Mouse (Mus musculus) heart, embryonic 15.5 days (tissue): ENCODE measurements around the gene Ttll4. TPM values are rescaled to one million over a fixed set of nuclear protein-coding genes. Genes with fewer than 3 reads are reported as not detected.

Experiments used
- ATAC-seq: fragments of 200-750 bp; cut with Nextera tagmentation; replicated peaks from 2 replicates; pipeline ENCODE4 v1.8.0; 2017; ENCODE audit warnings: low read depth, moderate TSS enrichment; ENCODE audit not compliant: insufficient number of reproducible peaks, insufficient read depth, low FRiP score
- H3K27ac ChIP-seq: fragments of 300-500 bp; sonication (generic); 2 replicates; pipeline ENCODE4 v1.5.1; 2015; ENCODE audit warnings: mild to moderate bottlenecking, inconsistent platforms
- H3K27me3 ChIP-seq: fragments of 300-500 bp; sonication (generic); 2 replicates; pipeline ENCODE4 v1.6.1; 2015; ENCODE audit warnings: inconsistent platforms
- H3K36me3 ChIP-seq: fragments of 300-500 bp; sonication (generic); 2 replicates; pipeline ENCODE4 v1.6.1; 2015; ENCODE audit warnings: mild to moderate bottlenecking, inconsistent platforms
- H3K4me1 ChIP-seq: fragments of 300-500 bp; sonication (generic); replicated peaks from 2 replicates; pipeline ENCODE4 v1.6.1; 2015; ENCODE audit warnings: inconsistent platforms
- H3K4me2 ChIP-seq: fragments of 300-500 bp; sonication (generic); 2 replicates; pipeline ENCODE4 v1.6.1; 2015; ENCODE audit warnings: inconsistent platforms, mild to moderate bottlenecking, moderate library complexity
- H3K4me3 ChIP-seq: fragments of 300-500 bp; sonication (generic); 2 replicates; pipeline ENCODE4 v1.5.1; 2015; ENCODE audit warnings: mild to moderate bottlenecking, inconsistent platforms
- H3K9ac ChIP-seq: fragments of 300-500 bp; sonication (generic); 2 replicates; pipeline ENCODE4 v1.6.1; 2015; ENCODE audit warnings: mild to moderate bottlenecking, inconsistent platforms
- H3K9me3 ChIP-seq: fragments of 300-500 bp; sonication (generic); replicated peaks from 2 replicates; pipeline ENCODE4 v1.6.1; 2016; ENCODE audit warnings: inconsistent platforms
- WGBS: fragments of 180-500 bp; shearing (Covaris S2); methylation state at CpG from one replicate; pipeline ENCODE4 v1.1.7; 2015; ENCODE audit warnings: mixed read lengths; 5-methylcytosine and 5-hydroxymethylcytosine counted together
- polyA plus RNA-seq: library from polyadenylated mRNA; unstranded; fragments of >200 nt; fragmentation: Nextera tagmentation; extraction: Ambion mirVana; gene quantifications from 2 replicates; pipeline ENCODE4 v1.2.1, GENCODE M21; 2015

Gene Ttll4
- polyA plus RNA-seq, 1 experiment from 2014 or later, result 7.3 TPM

DNA sequence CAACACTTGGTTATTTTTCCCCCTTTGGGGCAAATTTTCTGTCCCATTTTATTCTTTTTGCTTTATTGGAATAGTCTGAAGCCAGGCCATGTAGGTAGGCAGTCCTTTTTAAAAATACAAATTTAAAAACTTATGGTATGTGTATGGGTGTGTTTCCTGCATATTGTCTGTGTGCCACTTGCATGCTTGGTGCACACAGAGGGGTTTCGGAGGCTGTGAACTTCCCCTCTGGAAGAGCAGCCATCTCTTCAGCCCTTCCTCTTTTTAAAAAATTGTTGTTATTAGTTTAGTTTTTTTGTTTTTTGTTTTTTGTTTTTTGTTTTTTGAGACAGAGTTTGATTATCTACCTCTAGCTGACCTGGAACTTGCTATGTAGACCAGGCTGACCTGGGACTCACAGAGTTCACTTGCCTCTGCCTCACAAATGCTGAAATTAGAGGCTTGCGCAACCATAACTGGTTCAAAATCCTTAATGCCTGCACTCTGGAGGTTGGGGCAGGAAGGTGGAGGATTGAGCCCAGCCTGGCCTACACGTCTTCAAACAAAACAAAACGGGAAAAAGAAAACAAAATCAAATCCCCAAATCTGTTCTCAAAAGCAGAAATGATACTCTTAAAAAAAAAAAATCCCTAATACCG, 51.0 kb downstream of the Ttll4 start:
- Histone ChIP-seq H3K27ac (peak overlapping the region; percentile 69), H3K9me3 (no peaks in the 10 kb centered on the region), H3K27me3 (no peaks in the 10 kb centered on the region), H3K9ac (peak overlapping the region; percentile 76; the same call in 1 of the 2 replicates), H3K4me1 (peaks cover 6% of the 10 kb centered on the region), H3K4me2 (peak overlapping the region; percentile 92), H3K36me3 (no peaks in the 10 kb centered on the region), H3K4me3 (peak overlapping the region; percentile 65)
- no peak for ATAC-seq
- 39% methylated on average over 5 of the region's 5 CpGs for WGBS

DNA sequence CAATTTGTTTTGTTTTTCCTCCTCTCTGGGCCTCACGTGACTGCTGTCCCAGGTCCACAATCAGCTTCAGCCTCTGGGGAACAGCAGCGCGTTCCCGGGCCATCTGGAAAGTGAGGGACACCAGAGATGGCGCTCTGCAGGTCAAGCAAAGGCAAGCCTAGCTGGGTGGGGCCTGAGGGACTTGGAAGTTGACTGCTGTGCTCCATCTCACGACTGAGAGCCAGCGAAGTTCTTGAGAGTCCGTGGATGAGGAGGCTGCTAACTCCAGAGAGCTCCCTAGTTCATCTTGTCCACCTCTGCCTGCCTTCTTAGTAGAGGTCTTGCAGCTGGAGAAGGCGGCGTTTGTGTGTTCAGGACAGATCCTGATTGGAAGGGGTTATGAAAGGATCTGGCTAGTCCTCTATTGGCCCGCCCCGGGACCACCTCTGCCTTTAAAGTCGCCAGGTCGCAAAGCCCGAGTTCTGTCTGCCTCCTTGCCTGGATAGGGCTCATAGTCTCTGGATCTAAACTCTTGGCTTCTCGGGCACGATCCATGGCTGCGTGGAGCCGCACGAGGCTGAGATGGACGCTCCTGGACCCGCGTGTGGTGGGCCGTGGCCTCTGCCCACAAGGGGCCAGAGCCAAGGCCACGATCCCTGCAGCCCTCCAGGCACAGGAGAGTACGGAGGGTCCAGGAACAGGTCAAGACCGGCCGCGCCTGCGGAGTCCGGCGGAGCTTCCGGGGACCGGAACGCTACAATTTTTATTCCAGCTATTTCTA, 51.7 kb downstream of the Ttll4 start, which contains the start of gene Cyp27a1:
TSS of gene Cyp27a1 (plus strand) at position 476 of the 760 bp plus-strand sequence.
- Histone ChIP-seq H3K27me3 (no peaks in the 10 kb centered on the region), H3K27ac (peak within 1 kb of the TSS; percentile 69), H3K9ac (peak within 1 kb of the TSS; percentile 76), H3K4me3 (peak within 1 kb of the TSS; percentile 65), H3K4me2 (peak within 1 kb of the TSS; percentile 92), H3K36me3 (no peaks in the 10 kb centered on the region), H3K4me1 (peaks cover 6% of the 10 kb centered on the region), H3K9me3 (no peaks in the 10 kb centered on the region)
- ATAC-seq, result peak; percentile 76
- under 1% methylated on average over 35 of the region's 35 CpGs for WGBS

DNA sequence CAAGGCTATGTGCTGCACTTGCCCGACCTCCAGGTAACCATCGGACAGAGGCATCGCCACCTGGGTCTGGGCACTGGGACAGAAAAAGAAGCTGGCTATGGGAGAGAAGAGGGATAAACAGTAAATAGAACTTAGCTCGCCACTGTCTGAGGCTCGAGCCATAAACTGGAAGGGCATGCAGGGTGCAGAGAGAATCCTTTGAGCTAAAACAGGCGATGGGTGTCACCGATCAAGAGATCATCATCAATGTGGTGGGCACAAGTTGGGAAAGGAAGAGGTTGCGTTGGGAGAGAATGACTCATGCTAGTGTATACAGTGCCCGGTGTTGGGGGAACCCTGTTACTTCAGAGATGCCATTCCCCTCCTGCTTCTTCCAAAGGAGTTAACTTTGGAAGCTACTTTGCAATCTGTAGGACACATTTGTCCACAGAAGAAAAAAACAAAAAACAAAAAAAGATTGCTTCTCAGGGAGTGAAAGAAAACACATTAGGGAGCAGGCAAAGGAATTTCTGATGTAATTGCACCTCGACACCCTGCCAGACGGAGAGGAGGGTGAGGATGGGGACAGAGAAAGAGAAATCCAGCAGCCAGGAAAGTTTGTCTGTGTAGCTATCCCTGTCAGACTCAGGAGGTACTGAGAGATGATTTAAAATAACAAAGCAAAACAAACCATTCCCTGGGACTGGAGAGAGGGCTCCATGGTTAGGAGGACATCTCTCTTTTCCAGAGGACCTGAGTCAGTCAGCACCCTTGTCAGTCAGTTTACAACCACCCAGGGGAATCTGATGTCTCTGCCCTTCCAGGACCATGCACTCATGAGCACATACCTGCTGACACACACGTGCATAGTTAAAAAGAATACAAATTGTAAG, 52.5 kb downstream of the Ttll4 start:
- Histone ChIP-seq H3K4me3 (peak overlapping the region; percentile 65), H3K27me3 (no peaks in the 10 kb centered on the region), H3K4me2 (peak overlapping the region; percentile 92), H3K9ac (peak overlapping the region; percentile 76), H3K27ac (peak overlapping the region; percentile 69), H3K9me3 (no peaks in the 10 kb centered on the region), H3K4me1 (peaks cover 6% of the 10 kb centered on the region), H3K36me3 (no peaks in the 10 kb centered on the region)
- no peak for ATAC-seq
- WGBS, result 19% methylated on average over 12 of the region's 12 CpGs

DNA sequence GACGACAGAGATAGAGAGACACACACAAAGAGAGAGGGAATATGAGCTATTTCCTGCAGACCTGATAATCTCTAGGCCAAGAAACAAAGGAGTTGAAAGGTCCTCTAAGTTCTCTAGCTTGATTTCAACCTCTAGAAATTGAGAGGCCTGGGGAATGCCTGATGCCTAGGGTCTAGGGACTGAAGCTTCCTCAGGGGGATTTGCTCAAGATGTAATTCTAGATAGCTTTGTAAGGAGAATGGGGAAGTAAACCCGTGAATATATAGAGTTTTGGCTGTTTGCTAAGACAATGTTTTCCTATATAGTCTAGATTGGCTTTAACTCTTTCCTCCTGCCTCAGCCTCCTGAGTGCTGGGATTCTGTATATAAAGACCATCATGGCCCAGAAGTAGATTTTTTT, 53.4 kb downstream of the Ttll4 start:
- no peak overlapping the region for H3K9ac ChIP-seq
- H3K9me3 ChIP-seq, result no peaks in the 10 kb centered on the region
- H3K4me2 ChIP-seq, result no peak overlapping the region
- no peak for ATAC-seq
- H3K36me3 ChIP-seq, result no peaks in the 10 kb centered on the region
- H3K27ac ChIP-seq, result no peak overlapping the region
- H3K4me3 ChIP-seq, result no peak overlapping the region
- H3K27me3 ChIP-seq, result no peaks in the 10 kb centered on the region
- 30% methylated on average over 2 of the region's 2 CpGs for WGBS
- peaks cover 6% of the 10 kb centered on the region for H3K4me1 ChIP-seq

DNA sequence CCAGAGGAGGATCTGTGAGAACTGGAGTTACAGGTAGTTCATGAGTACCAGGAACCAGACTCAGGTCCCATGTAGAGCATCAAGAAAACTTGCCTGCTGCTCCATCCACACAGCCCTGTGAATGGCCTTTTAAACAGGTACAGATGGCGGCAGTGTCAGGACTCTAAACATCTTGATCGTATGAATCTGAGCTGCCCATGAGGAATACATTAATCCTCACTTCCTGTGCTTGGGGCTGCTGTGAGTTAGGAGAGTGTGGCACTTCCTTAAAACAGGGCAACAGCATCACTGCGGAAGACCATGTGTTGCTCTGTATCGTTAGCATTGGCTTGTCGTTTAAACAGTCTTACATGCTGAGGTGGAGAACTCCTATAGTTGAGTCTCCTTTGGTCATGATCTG, 53.9 kb downstream of the Ttll4 start:
- H3K36me3 ChIP-seq, result no peaks in the 10 kb centered on the region
- no peaks in the 10 kb centered on the region for H3K9me3 ChIP-seq
- no peak overlapping the region for H3K4me3 ChIP-seq
- H3K4me1 ChIP-seq, result peaks cover 6% of the 10 kb centered on the region
- H3K27ac ChIP-seq, result no peak overlapping the region
- no peak overlapping the region for H3K4me2 ChIP-seq
- ATAC-seq, result no peak
- H3K27me3 ChIP-seq, result no peaks in the 10 kb centered on the region
- 71% methylated on average over 5 of the region's 5 CpGs for WGBS
- no peak overlapping the region for H3K9ac ChIP-seq

DNA sequence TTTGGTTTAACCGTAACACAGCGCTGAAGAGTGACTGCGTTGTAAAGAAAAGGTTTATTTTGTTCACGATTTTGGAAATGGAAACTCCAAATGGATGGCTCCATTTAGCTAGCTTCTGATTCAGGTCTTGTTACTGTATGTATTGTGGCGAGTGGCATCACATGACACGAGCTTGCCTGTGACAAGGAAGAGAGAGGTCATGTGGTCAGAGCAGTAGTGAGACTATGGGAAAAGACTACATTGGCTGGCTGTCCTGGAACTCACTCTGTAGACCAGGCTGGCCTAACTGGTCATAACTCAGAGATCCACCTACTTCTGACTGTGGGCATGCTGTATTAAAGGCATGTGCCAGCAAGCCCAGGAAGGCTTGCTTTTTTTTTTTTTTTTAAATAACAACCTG, 54.3 kb downstream of the Ttll4 start:
- Histone ChIP-seq H3K4me1 (peaks cover 6% of the 10 kb centered on the region), H3K36me3 (no peaks in the 10 kb centered on the region), H3K27ac (no peak overlapping the region), H3K9me3 (no peaks in the 10 kb centered on the region), H3K4me3 (no peak overlapping the region), H3K27me3 (no peaks in the 10 kb centered on the region), H3K9ac (no peak overlapping the region), H3K4me2 (no peak overlapping the region)
- WGBS, result 88% methylated on average over 6 of the region's 6 CpGs
- no peak for ATAC-seq

DNA sequence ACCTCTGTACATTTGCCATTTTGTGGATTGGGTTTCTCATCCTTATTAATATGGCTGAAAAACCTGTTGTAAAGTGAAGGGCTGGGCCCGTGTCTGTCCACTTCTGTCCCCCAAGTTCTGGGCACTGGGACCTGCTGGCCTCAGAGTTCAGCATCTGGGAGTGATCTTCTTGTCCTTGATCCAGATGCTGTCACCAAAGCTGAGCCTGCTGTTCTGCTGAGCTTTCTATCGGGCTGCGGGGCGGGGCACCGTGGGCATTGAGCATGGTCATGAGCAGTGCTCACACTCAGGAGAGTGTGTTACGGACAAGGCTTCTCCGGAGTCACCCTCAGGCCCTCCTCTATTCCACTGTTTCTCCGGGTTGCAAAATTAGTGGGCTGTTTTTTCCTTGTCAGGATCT, 56.6 kb downstream of the Ttll4 start:
- no peaks in the 10 kb centered on the region for H3K36me3 ChIP-seq
- H3K27ac ChIP-seq, result no peak overlapping the region
- 87% methylated on average over 8 of the region's 8 CpGs for WGBS

DNA sequence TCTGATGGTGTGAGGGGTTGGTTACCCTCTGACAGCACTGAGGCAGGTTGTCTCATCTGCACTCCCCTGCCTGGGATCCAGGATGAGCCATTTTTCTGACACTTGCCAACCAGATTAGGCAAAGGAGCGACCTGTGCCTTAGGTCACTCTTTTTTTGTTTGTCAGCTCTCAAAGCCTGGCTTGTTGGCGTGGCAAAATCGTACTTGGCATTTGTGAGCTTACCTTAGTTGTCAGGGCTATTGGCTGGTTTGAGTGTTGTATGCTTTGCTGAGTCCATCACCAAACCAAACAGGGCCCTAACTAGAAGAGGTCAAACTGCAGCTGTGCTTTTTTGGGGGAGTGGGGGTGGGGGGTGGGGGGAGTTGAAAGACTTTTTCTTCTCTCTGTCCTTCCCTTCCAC, 57.7 kb downstream of the Ttll4 start:
- Histone ChIP-seq H3K9ac (no peak overlapping the region), H3K27me3 (no peaks in the 10 kb centered on the region), H3K36me3 (no peaks in the 10 kb centered on the region), H3K4me3 (no peak overlapping the region), H3K4me1 (0 out of 2 replicates have a peak, but pooled peaks cover under 1% of the 10 kb centered on the region), H3K9me3 (no peaks in the 10 kb centered on the region), H3K4me2 (no peak overlapping the region), H3K27ac (no peak overlapping the region)
- no peak for ATAC-seq
- WGBS, result 82% methylated on average over 3 of the region's 3 CpGs

More for the DNA sequence above, 56.6 kb downstream of the Ttll4 start:
- 0 out of 2 replicates have a peak, but pooled peaks cover 6% of the 10 kb centered on the region for H3K4me1 ChIP-seq
- no peaks in the 10 kb centered on the region for H3K9me3 ChIP-seq
- no peak overlapping the region for H3K4me3 ChIP-seq
- H3K4me2 ChIP-seq, result no peak overlapping the region
- no peak overlapping the region for H3K9ac ChIP-seq
- ATAC-seq, result no peak
- H3K27me3 ChIP-seq, result no peaks in the 10 kb centered on the region

DNA sequence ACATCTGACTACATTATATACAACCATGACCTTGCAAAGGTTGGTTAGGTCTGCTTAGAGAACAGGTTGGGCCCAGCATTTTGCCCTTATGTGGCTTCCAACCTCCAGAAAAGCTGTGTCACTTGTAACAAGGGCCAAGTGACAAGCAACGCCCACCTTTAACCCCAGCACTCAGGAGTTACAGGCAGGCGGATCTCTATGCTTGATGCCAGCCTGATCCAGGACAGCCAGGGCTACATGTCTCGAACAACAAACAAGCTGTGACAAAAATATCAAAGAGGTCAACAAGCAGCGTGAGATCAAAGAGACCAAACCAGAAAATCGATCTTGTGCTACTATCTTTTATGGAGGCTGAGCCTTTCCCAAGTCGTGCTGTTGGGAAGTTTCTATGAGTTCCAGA, 60.1 kb downstream of the Ttll4 start:
- H3K9me3 ChIP-seq, result no peaks in the 10 kb centered on the region
- no peak overlapping the region for H3K4me3 ChIP-seq
- no peaks in the 10 kb centered on the region for H3K4me1 ChIP-seq
- 63% methylated on average over 6 of the region's 6 CpGs for WGBS
- no peaks in the 10 kb centered on the region for H3K27me3 ChIP-seq
- ATAC-seq, result no peak
- no peak overlapping the region for H3K9ac ChIP-seq
- no peak overlapping the region for H3K4me2 ChIP-seq
- no peak overlapping the region for H3K27ac ChIP-seq
- H3K36me3 ChIP-seq, result no peaks in the 10 kb centered on the region

DNA sequence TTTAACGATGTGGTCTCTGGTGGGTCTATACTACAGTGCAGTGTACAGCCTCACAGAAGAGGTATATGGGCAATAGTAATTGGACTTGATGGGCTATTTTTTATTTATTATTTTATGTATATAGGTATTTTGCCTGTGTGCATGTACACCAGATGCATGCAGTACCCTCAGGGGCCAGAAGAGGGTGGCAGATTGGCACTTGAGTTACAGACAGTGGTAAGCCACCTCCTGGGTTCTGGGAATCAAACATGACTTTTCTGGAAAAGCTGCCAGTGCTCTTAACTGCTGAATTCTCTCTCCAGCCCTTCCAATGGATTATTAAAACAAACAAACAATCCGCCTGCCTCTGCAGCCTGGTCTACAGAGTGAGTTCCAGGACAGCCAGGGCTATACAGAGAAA, 62.2 kb downstream of the Ttll4 start:
- no peak overlapping the region for H3K9ac ChIP-seq
- no peak for ATAC-seq
- H3K36me3 ChIP-seq, result no peaks in the 10 kb centered on the region
- H3K4me2 ChIP-seq, result no peak overlapping the region
- H3K4me3 ChIP-seq, result no peak overlapping the region
- no peaks in the 10 kb centered on the region for H3K27me3 ChIP-seq
- no peaks in the 10 kb centered on the region for H3K4me1 ChIP-seq
- no peak overlapping the region for H3K27ac ChIP-seq
- WGBS, result 82% methylated on average over 2 of the region's 2 CpGs
- H3K9me3 ChIP-seq, result no peaks in the 10 kb centered on the region

DNA sequence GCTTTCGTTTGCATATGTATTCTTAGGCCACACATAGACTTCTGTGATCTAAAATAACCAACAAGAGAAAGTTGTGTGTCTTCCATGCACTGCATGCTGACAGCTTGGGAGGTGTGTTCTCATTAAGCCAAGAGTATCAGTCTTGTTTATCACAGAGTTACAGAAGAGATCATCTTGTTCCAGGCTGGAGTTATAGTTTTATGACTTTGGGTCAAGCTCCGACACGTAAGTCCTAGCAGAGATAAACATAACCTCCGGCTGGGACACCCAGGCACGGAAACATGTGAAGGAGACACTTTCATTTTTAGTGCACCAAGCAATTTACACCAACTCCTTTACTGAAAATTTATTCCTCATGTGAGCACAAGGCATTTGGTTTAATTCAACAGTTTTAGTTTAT, 64.6 kb downstream of the Ttll4 start:
- H3K36me3 ChIP-seq, result no peaks in the 10 kb centered on the region
- WGBS, result 55% methylated on average over 5 of the region's 5 CpGs

More for the DNA sequence above, 64.6 kb downstream of the Ttll4 start:
- H3K4me2 ChIP-seq, result no peak overlapping the region
- no peaks in the 10 kb centered on the region for H3K27me3 ChIP-seq
- H3K9ac ChIP-seq, result no peak overlapping the region
- ATAC-seq, result no peak
- no peaks in the 10 kb centered on the region for H3K9me3 ChIP-seq
- no peak overlapping the region for H3K27ac ChIP-seq
- no peak overlapping the region for H3K4me3 ChIP-seq
- no peaks in the 10 kb centered on the region for H3K4me1 ChIP-seq
